Mouse (Mus musculus) ES-E14 (cell line): Measurements from ENCODE around the gene Aqp9. TPM values are rescaled to one million over a fixed set of nuclear protein-coding genes. Genes with fewer than 3 reads are reported as not detected.

Source experiments
- DNase-seq: peaks from one replicate; pipeline ENCODE4 v3.0.0-alpha.2; 2013; ENCODE audit warnings: low read depth, low spot score
- H3K27ac ChIP-seq: 2 replicates; pipeline ENCODE4 v1.5.1; 2012; ENCODE audit warnings: low read depth, mild to moderate bottlenecking, low read length, moderate library complexity, mixed read lengths; ENCODE audit not compliant: poor library complexity, insufficient read depth, severe bottlenecking
- H3K36me3 ChIP-seq: 2 replicates; pipeline ENCODE4 v1.6.1; 2012; ENCODE audit warnings: mild to moderate bottlenecking, low read length, moderate library complexity, mixed read lengths; ENCODE audit not compliant: control insufficient read depth, poor library complexity, insufficient read depth, severe bottlenecking
- H3K4me1 ChIP-seq, 2 experiments: fragments of 150-350 bp in 1 of 2; sonication (generic) in 1 of 2; 2 replicates each; pipeline ENCODE4 v1.6.1; 2012; ENCODE audit warnings: low read length in 2 of 2, mild to moderate bottlenecking in 1 of 2, mixed read lengths in 1 of 2; ENCODE audit not compliant: control insufficient read depth in 2 of 2, insufficient read depth in 2 of 2, poor library complexity in 1 of 2
- H3K4me3 ChIP-seq, 2 experiments: fragments of 150-350 bp in 1 of 2; sonication (generic) in 1 of 2; 2 replicates each; pipeline ENCODE4 v1.5.1; 2012; ENCODE audit warnings: low read length in 2 of 2, low read depth in 1 of 2, mild to moderate bottlenecking in 1 of 2, mixed read lengths in 1 of 2; ENCODE audit not compliant: insufficient read depth in 1 of 2, poor library complexity in 1 of 2, severe bottlenecking in 1 of 2
- H3K9ac ChIP-seq: 2 replicates; pipeline ENCODE4 v1.6.1; 2012; ENCODE audit warnings: low read depth, mild to moderate bottlenecking, low read length, mixed read lengths; ENCODE audit not compliant: poor library complexity, insufficient read depth, severe bottlenecking
- H3K9me3 ChIP-seq: fragments of 150-350 bp; sonication (generic); 2 replicates; pipeline ENCODE4 v1.6.1; 2012; ENCODE audit warnings: low read depth, mild to moderate bottlenecking, low read length; ENCODE audit not compliant: control insufficient read depth, insufficient read depth
- CHD2 ChIP-seq: IDR thresholded peaks from 2 replicates; pipeline ENCODE4 v1.6.1; 2014; ENCODE audit warnings: mild to moderate bottlenecking, low read depth, low read length, inconsistent platforms
- HCFC1 ChIP-seq: IDR thresholded peaks from 2 replicates; pipeline ENCODE4 v1.6.1; 2012; ENCODE audit warnings: low read length, inconsistent platforms, borderline replicate concordance; ENCODE audit not compliant: insufficient read depth
- MAFK ChIP-seq: IDR thresholded peaks from 2 replicates; pipeline ENCODE4 v1.6.1; 2014; ENCODE audit warnings: mild to moderate bottlenecking, low read depth, low read length, inconsistent platforms; ENCODE audit not compliant: insufficient read depth
- ZC3H11A ChIP-seq: IDR thresholded peaks from 2 replicates; pipeline ENCODE4 v1.6.1; 2012; ENCODE audit warnings: low read depth, mild to moderate bottlenecking, inconsistent platforms, low read length, borderline replicate concordance
- ZNF384 ChIP-seq: IDR thresholded peaks from 2 replicates; pipeline ENCODE4 v1.6.1; 2012; ENCODE audit warnings: low read depth, low read length, inconsistent platforms
- in situ Hi-C, 2 experiments: fragments of 600-800 bp; cut with MboI; formaldehyde crosslinking; loops; one replicate each; pipeline ENCODE4 v1.15.1; 2025; ENCODE audit warnings: low sequenced_read_pairs in 2 of 2, inconsistent platforms in 1 of 2; ENCODE audit not compliant: unreplicated experiment in 2 of 2
- total RNA-seq: library from RNA; depleted of rRNA; stranded (reverse); fragments of 300-350 nt; gene quantifications from 2 replicates; pipeline ENCODE4 v1.2.3, GENCODE M21; 2012

Aqp9 gene
- total RNA-seq, 1 experiment, result 0.09 TPM

GRCm38 (mm10) chr9:71077251-71077825, 91.1 kb downstream of the Aqp9 start:
- no peak overlapping the region for H3K4me3 ChIP-seq
- in situ Hi-C loops, result loop anchor here in 1 of 2 experiments (25.0 kb wide), 1 partner anchor 415 kb away; the partner anchor contains the start of genes Gm10642 and Mindy2
- no peaks in the 10 kb centered on the region for H3K36me3 ChIP-seq
- DNase-seq, result no peak
- H3K27ac ChIP-seq, result no peak overlapping the region
- H3K9ac ChIP-seq, result no peak overlapping the region
- no peaks in the 10 kb centered on the region for H3K9me3 ChIP-seq
- no peaks in the 10 kb centered on the region for H3K4me1 ChIP-seq
- TF ChIP-seq ZNF384 (no peak), HCFC1 (no peak), ZC3H11A (no peak), MAFK (no peak), CHD2 (no peak)

- in situ Hi-C loops, result loop anchor here in 1 of 2 experiments (25.0 kb wide), 1 partner anchor 414 kb away; the partner anchor contains the start of genes Gm10642 and Mindy2
Measured at GRCm38 (mm10) chr9:71076201-71076648, 92.3 kb downstream of the Aqp9 start.

GRCm38 (mm10) chr9:71073831-71074230, 94.7 kb downstream of the Aqp9 start:
- in situ Hi-C loops, result no loop called here
- TF ChIP-seq MAFK (no peak), CHD2 (no peak), ZNF384 (no peak), ZC3H11A (no peak), HCFC1 (no peak)
- H3K9ac ChIP-seq, result no peak overlapping the region
- H3K9me3 ChIP-seq, result no peaks in the 10 kb centered on the region
- no peaks in the 10 kb centered on the region for H3K36me3 ChIP-seq
- H3K4me1 ChIP-seq, result no peaks in the 10 kb centered on the region
- no peak overlapping the region for H3K4me3 ChIP-seq
- no peak for DNase-seq
- no peak overlapping the region for H3K27ac ChIP-seq

More at GRCm38 (mm10) chr9:71076201-71076648, 92.3 kb downstream of the Aqp9 start:
- DNase-seq, result no peak
- Histone ChIP-seq H3K36me3 (no peaks in the 10 kb centered on the region), H3K4me1 (no peaks in the 10 kb centered on the region), H3K4me3 (no peak overlapping the region), H3K27ac (no peak overlapping the region), H3K9me3 (no peaks in the 10 kb centered on the region), H3K9ac (no peak overlapping the region)
- TF ChIP-seq HCFC1 (no peak), ZNF384 (no peak), CHD2 (no peak), MAFK (no peak), ZC3H11A (no peak)

GRCm38 (mm10) chr9:71073076-71073475, 95.4 kb downstream of the Aqp9 start:
- Histone ChIP-seq H3K9me3 (no peaks in the 10 kb centered on the region), H3K27ac (no peak overlapping the region), H3K4me3 (no peak overlapping the region), H3K4me1 (no peaks in the 10 kb centered on the region), H3K9ac (no peak overlapping the region), H3K36me3 (no peaks in the 10 kb centered on the region)
- in situ Hi-C loops, result no loop called here
- TF ChIP-seq CHD2, result no peak
- TF ChIP-seq ZC3H11A, result no peak
- TF ChIP-seq HCFC1, result no peak
- TF ChIP-seq ZNF384, result no peak
- no peak for TF ChIP-seq MAFK
- no peak for DNase-seq

GRCm38 (mm10) chr9:71072502-71072901, 96.0 kb downstream of the Aqp9 start:
- H3K9me3 ChIP-seq, result no peaks in the 10 kb centered on the region
- no peaks in the 10 kb centered on the region for H3K4me1 ChIP-seq
- in situ Hi-C loops, result no loop called here
- H3K9ac ChIP-seq, result no peak overlapping the region
- no peaks in the 10 kb centered on the region for H3K36me3 ChIP-seq
- no peak overlapping the region for H3K4me3 ChIP-seq
- no peak for DNase-seq
- TF ChIP-seq ZC3H11A (no peak), CHD2 (no peak), MAFK (no peak), ZNF384 (no peak), HCFC1 (no peak)
- H3K27ac ChIP-seq, result no peak overlapping the region
